16 mouse cellular contexts compared by ENCODE assay signal in the genomic region with DNA sequence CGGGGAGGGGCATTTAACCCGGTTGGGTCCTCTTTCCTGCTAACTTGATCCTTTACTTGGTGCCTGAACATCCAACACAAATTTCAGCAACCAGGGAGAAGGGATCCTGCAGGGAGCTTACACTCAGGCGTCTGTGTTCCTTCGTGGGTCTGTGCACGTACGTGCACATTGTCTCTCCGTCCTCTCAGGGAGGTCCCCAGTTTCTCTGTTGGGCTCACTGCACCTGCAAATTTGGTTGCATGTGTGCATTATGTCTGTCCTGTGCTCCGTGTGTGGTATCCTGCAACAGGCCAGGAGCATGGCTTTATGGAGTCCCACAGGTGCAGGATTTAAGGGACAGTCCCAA. TPM values are rescaled to one million over a fixed set of nuclear protein-coding genes. Genes with fewer than 3 reads are reported as not detected.
DNase-seq lines count a peak whose midpoint lies in the region; ATAC-seq and TF ChIP-seq lines count a peak whose summit lies in the region.
"Had no signal": no experiment of that assay in that cellular context is flagged by ENCODE, and none has a peak within 500 bp of the region (broad histone marks: within the 10 kb centered on the region; RNA-seq: fewer than 3 reads in every experiment).

No protein-coding gene starts in this region.

- WGBS in forebrain, embryonic 11.5 days: 12% methylated on average over 8 of the region's 8 CpGs
- 14% methylated on average over 8 of the region's 8 CpGs for WGBS in hindbrain, embryonic 13.5 days
- WGBS in midbrain, embryonic 15.5 days: 18% methylated on average over 8 of the region's 8 CpGs

- H3K4me1 ChIP-seq in cortical plate, adult 2 months (ENCODE audit: control insufficient read depth, insufficient read depth, low read length): no peaks in the 10 kb centered on the region
- no peaks in the 10 kb centered on the region for H3K4me1 ChIP-seq in forebrain, embryonic 11.5 days (replicated peaks; ENCODE audit: control insufficient read depth, insufficient read depth, low read length)
- no peaks in the 10 kb centered on the region; the same call in 1 of the 2 replicates for H3K4me1 ChIP-seq in hindbrain, embryonic 13.5 days (replicated peaks)
- H3K4me1 ChIP-seq in midbrain, embryonic 15.5 days: no peaks in the 10 kb centered on the region

- peak overlapping the region; percentile 50 for H3K4me3 ChIP-seq in cortical plate, adult 2 months (ENCODE audit: insufficient read depth, low read length)
- H3K4me3 ChIP-seq in forebrain, embryonic 11.5 days (ENCODE audit: low read depth, low read length): no peak overlapping the region
- peak overlapping the region; percentile 41 for H3K4me3 ChIP-seq in hindbrain, embryonic 13.5 days
- H3K4me3 ChIP-seq in midbrain, embryonic 15.5 days: peak overlapping the region; percentile 43
- H3K4me3 ChIP-seq: erythroblast, embryonic 14.5 days; gastrocnemius, adult 2 months had no signal

- no peaks in the 10 kb centered on the region for H3K27me3 ChIP-seq in forebrain, embryonic 11.5 days (ENCODE audit: control insufficient read depth, insufficient read depth, low read length)
- H3K27me3 ChIP-seq in hindbrain, embryonic 13.5 days: no peaks in the 10 kb centered on the region
- no peaks in the 10 kb centered on the region for H3K27me3 ChIP-seq in midbrain, embryonic 15.5 days (replicated peaks)

- H3K4me2 ChIP-seq in forebrain, embryonic 11.5 days (ENCODE audit: low read depth, low read length, severe bottlenecking): peak overlapping the region; percentile 37; the same call in 1 of the 2 replicates
- H3K4me2 ChIP-seq in hindbrain, embryonic 13.5 days: peak overlapping the region; percentile 53
- H3K4me2 ChIP-seq in midbrain, embryonic 15.5 days: peak overlapping the region; percentile 59

- no peak for DNase-seq in forebrain, embryonic 11.5 days (ENCODE audit: low spot score)
- DNase-seq in thymus, postnatal 14 days: no peak
- no peak for DNase-seq in retina, postnatal 1 day
- DNase-seq: cerebellum, adult 11 months; embryo, embryonic 11 days; gastrocnemius, adult 2 months; kidney, adult 9 months; thymus, postnatal 25 days had no signal

- no peak for TF ChIP-seq POLR2A in cortical plate, adult 2 months (IDR thresholded peaks at IDR 0.05; ENCODE audit: extremely low read depth, insufficient read depth, low read length)

- no peaks in the 10 kb centered on the region for H3K9me3 ChIP-seq in forebrain, embryonic 11.5 days (ENCODE audit: control insufficient read depth, low read length)
- no peaks in the 10 kb centered on the region for H3K9me3 ChIP-seq in hindbrain, embryonic 13.5 days
- H3K9me3 ChIP-seq in midbrain, embryonic 15.5 days: no peaks in the 10 kb centered on the region

- no peak overlapping the region for H3K9ac ChIP-seq in forebrain, embryonic 11.5 days (ENCODE audit: low read length)
- peak overlapping the region; percentile 70 for H3K9ac ChIP-seq in hindbrain, embryonic 13.5 days
- peak overlapping the region; percentile 55 for H3K9ac ChIP-seq in midbrain, embryonic 15.5 days
- H3K9ac ChIP-seq: liver, embryonic 14.5 days had no signal

- TF ChIP-seq CTCF in cortical plate, adult 2 months (IDR thresholded peaks at IDR 0.05; ENCODE audit: extremely low read depth, insufficient read depth, low read length): no peak

- no peak overlapping the region for H3K27ac ChIP-seq in cortical plate, adult 2 months (ENCODE audit: insufficient read depth, low read length)
- no peak overlapping the region for H3K27ac ChIP-seq in forebrain, embryonic 11.5 days (ENCODE audit: low read depth, low read length)
- H3K27ac ChIP-seq in hindbrain, embryonic 13.5 days: no peak overlapping the region
- H3K27ac ChIP-seq in midbrain, embryonic 15.5 days: peak overlapping the region; percentile 46
- H3K27ac ChIP-seq: gastrocnemius, adult 2 months; liver, embryonic 14.5 days had no signal

- no peaks in the 10 kb centered on the region for H3K36me3 ChIP-seq in forebrain, embryonic 11.5 days (ENCODE audit: control insufficient read depth, insufficient read depth, low read length)
- no peaks in the 10 kb centered on the region for H3K36me3 ChIP-seq in hindbrain, embryonic 13.5 days
- no peaks in the 10 kb centered on the region for H3K36me3 ChIP-seq in midbrain, embryonic 15.5 days (replicated peaks)

- ATAC-seq in forebrain, embryonic 11.5 days (replicated peaks; ENCODE audit: low FRiP score): peak; percentile 15; the same call in 1 of the 2 replicates
- peak; percentile 53 for ATAC-seq in hindbrain, embryonic 13.5 days (ENCODE audit: low FRiP score)
- peak; percentile 79 for ATAC-seq in midbrain, embryonic 15.5 days (replicated peaks)
- ATAC-seq in inflammation-experienced regulatory T-cells, adult 6 months: no peak
- ATAC-seq: CD4-positive, CD25-positive, alpha-beta regulatory T cell, adult 4 months had no signal

RNA-seq across cellular contexts. Expression of a gene that starts 5.3 kb away (rescaled TPM):
- polyA plus RNA-seq in cortical plate, adult 2 months (2012; rRNA removed): 0.09 and 0.33 TPM in 2 replicates
- not detected in 2 replicates for polyA plus RNA-seq in forebrain, embryonic 11.5 days (2014; fragmentation: Nextera tagmentation; extraction: Ambion mirVana)
- polyA plus RNA-seq in hindbrain, embryonic 13.5 days (2015; fragmentation: Nextera tagmentation; extraction: Ambion mirVana): 0.09 TPM in 2 replicates
- 0.05 TPM in 1 of 2 replicates, not detected in the other for polyA plus RNA-seq in midbrain, embryonic 15.5 days (2015; fragmentation: Nextera tagmentation; extraction: Ambion mirVana)
- polyA plus RNA-seq in inflammation-experienced regulatory T-cells, adult 6 months (2017; shearing (Covaris generic)): not detected
- polyA plus RNA-seq: CD4-positive, CD25-positive, alpha-beta regulatory T cell, adult 4 months; erythroblast, embryonic 14.5 days; liver, embryonic 14.5 days; stomach, embryonic 14.5 days had no signal

RNA-seq across cellular contexts. Expression of a gene that starts 16.9 kb away (rescaled TPM):
- polyA plus RNA-seq in cortical plate, adult 2 months (2012; rRNA removed): 7.5 and 7.6 TPM in 2 replicates
- polyA plus RNA-seq in forebrain, embryonic 11.5 days (2014; fragmentation: Nextera tagmentation; extraction: Ambion mirVana): 0.55 and 0.99 TPM in 2 replicates
- polyA plus RNA-seq in hindbrain, embryonic 13.5 days (2015; fragmentation: Nextera tagmentation; extraction: Ambion mirVana): 3.7 and 4.2 TPM in 2 replicates
- polyA plus RNA-seq in midbrain, embryonic 15.5 days (2015; fragmentation: Nextera tagmentation; extraction: Ambion mirVana): 5.9 and 7.5 TPM in 2 replicates
- not detected for polyA plus RNA-seq in inflammation-experienced regulatory T-cells, adult 6 months (2017; shearing (Covaris generic))
- polyA plus RNA-seq: CD4-positive, CD25-positive, alpha-beta regulatory T cell, adult 4 months; erythroblast, embryonic 14.5 days; stomach, embryonic 14.5 days had no signal

RNA-seq across cellular contexts. Expression of a gene that starts 23.1 kb away (rescaled TPM):
- polyA plus RNA-seq in cortical plate, adult 2 months (2012; rRNA removed): 1.8 and 2.4 TPM in 2 replicates
- not detected in 2 replicates for polyA plus RNA-seq in forebrain, embryonic 11.5 days (2014; fragmentation: Nextera tagmentation; extraction: Ambion mirVana)
- not detected in 2 replicates for polyA plus RNA-seq in hindbrain, embryonic 13.5 days (2015; fragmentation: Nextera tagmentation; extraction: Ambion mirVana)
- polyA plus RNA-seq in midbrain, embryonic 15.5 days (2015; fragmentation: Nextera tagmentation; extraction: Ambion mirVana): 0.20 TPM in 1 of 2 replicates, not detected in the other
- polyA plus RNA-seq in inflammation-experienced regulatory T-cells, adult 6 months (2017; shearing (Covaris generic)): not detected
- polyA plus RNA-seq: CD4-positive, CD25-positive, alpha-beta regulatory T cell, adult 4 months; erythroblast, embryonic 14.5 days; liver, embryonic 14.5 days; stomach, embryonic 14.5 days had no signal

RNA-seq across cellular contexts. Expression of a gene that starts 32.3 kb away (rescaled TPM):
- 8.1 and 8.6 TPM in 2 replicates for polyA plus RNA-seq in cortical plate, adult 2 months (2012; rRNA removed)
- polyA plus RNA-seq in forebrain, embryonic 11.5 days (2014; fragmentation: Nextera tagmentation; extraction: Ambion mirVana): 12.3 and 12.8 TPM in 2 replicates
- polyA plus RNA-seq in hindbrain, embryonic 13.5 days (2015; fragmentation: Nextera tagmentation; extraction: Ambion mirVana): 16.2 and 17.0 TPM in 2 replicates
- 17.7 and 18.2 TPM in 2 replicates for polyA plus RNA-seq in midbrain, embryonic 15.5 days (2015; fragmentation: Nextera tagmentation; extraction: Ambion mirVana)
- polyA plus RNA-seq in inflammation-experienced regulatory T-cells, adult 6 months (2017; shearing (Covaris generic)): 1 to 10 TPM; 3.6 to 5.1 (median 3.8) TPM
- polyA plus RNA-seq: erythroblast, embryonic 14.5 days had no signal

RNA-seq across cellular contexts. Expression of a gene that starts 40.6 kb away (rescaled TPM):
- polyA plus RNA-seq in cortical plate, adult 2 months (2012; rRNA removed): not detected in 2 replicates
- not detected in 2 replicates for polyA plus RNA-seq in forebrain, embryonic 11.5 days (2014; fragmentation: Nextera tagmentation; extraction: Ambion mirVana)
- polyA plus RNA-seq in hindbrain, embryonic 13.5 days (2015; fragmentation: Nextera tagmentation; extraction: Ambion mirVana): 0.03 TPM in 1 of 2 replicates, not detected in the other
- not detected in 2 replicates for polyA plus RNA-seq in midbrain, embryonic 15.5 days (2015; fragmentation: Nextera tagmentation; extraction: Ambion mirVana)
- polyA plus RNA-seq in inflammation-experienced regulatory T-cells, adult 6 months (2017; shearing (Covaris generic)): under 1 TPM in 2 of 3 experiments, not detected in 1; 0.05 to 0.09 TPM
- polyA plus RNA-seq: erythroblast, embryonic 14.5 days; liver, embryonic 14.5 days; stomach, embryonic 14.5 days had no signal
